Mouse (Mus musculus): Measurements from ENCODE around the gene Drg1. TPM values are rescaled to one million over a fixed set of nuclear protein-coding genes. Genes with fewer than 3 reads are reported as not detected.
A peak's percentile ranks its signal among the peaks of the same experiment; 100 is the strongest.

The Drg1 gene
- polyA plus RNA-seq, 1 experiment = 85.9 TPM

- WGBS = 17% methylated on average over 4 of the region's 4 CpGs
- no peak overlapping the region for H3K27ac ChIP-seq (ENCODE audit: insufficient read depth, low read length)
- H3K27me3 ChIP-seq (ENCODE audit: control insufficient read depth, insufficient read depth, low read length) = no peaks in the 10 kb centered on the region
- H3K4me1 ChIP-seq (ENCODE audit: control insufficient read depth, insufficient read depth, low read length) = peaks cover 13% of the 10 kb centered on the region
- H3K4me3 ChIP-seq (replicated peaks; ENCODE audit: insufficient read depth, low read depth, low read length) = no peak overlapping the region
- peak in 1 of 2 experiments; percentile 51 for DNase-seq
- no peak for TF ChIP-seq CTCF (IDR thresholded peaks at IDR 0.05; ENCODE audit: borderline replicate concordance, insufficient read depth, low read depth, low read length)
Measured at GRCm38 (mm10) chr11:3305821-3306220, 39.6 kb upstream of the Drg1 start.

- Histone ChIP-seq H3K27me3 (ENCODE audit: control insufficient read depth, insufficient read depth, low read length) (no peaks in the 10 kb centered on the region), H3K27ac (ENCODE audit: insufficient read depth, low read length) (no peak overlapping the region), H3K4me1 (ENCODE audit: control insufficient read depth, insufficient read depth, low read length) (peaks cover 13% of the 10 kb centered on the region), H3K4me3 (replicated peaks; ENCODE audit: insufficient read depth, low read depth, low read length) (no peak overlapping the region)
- 21% methylated on average over 4 of the region's 4 CpGs for WGBS
- peak in 1 of 2 experiments; percentile 36 for DNase-seq
- TF ChIP-seq CTCF (IDR thresholded peaks at IDR 0.05; ENCODE audit: borderline replicate concordance, insufficient read depth, low read depth, low read length) = no peak
- TF ChIP-seq POLR2A (IDR thresholded peaks at IDR 0.05; ENCODE audit: borderline replicate concordance, insufficient read depth, low read length) = no peak
Measured at GRCm38 (mm10) chr11:3302792-3303191, 36.6 kb upstream of the Drg1 start.

DNA sequence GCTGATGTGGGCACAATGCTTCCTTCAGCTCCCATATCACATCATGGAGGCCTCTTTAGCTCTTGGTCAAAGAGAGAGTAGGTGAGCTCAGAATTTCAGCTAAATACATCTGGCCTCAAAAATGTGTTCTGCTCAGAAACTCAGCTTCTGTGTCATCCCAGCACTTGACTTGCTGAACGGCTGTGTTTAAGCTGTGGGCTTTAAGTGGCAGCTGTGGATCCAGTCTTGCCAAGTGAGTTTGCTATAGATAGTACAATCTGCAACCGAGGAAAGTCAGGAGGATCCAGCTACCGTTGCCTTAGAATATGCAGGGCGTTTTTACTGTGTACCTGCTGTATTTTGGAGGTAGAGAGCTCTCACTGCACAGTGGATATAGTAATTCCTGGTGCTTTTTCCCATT lies 36.2 kb upstream of the Drg1 start:
- H3K27ac ChIP-seq (ENCODE audit: insufficient read depth, low read length) = no peak overlapping the region
- no peaks in the 10 kb centered on the region for H3K27me3 ChIP-seq (ENCODE audit: control insufficient read depth, insufficient read depth, low read length)
- 31% methylated on average over 4 of the region's 4 CpGs for WGBS
- DNase-seq = no peak
- H3K4me1 ChIP-seq (ENCODE audit: control insufficient read depth, insufficient read depth, low read length) = peaks cover 13% of the 10 kb centered on the region
- no peak for TF ChIP-seq CTCF (IDR thresholded peaks at IDR 0.05; ENCODE audit: borderline replicate concordance, insufficient read depth, low read depth, low read length)
- no peak overlapping the region for H3K4me3 ChIP-seq (replicated peaks; ENCODE audit: insufficient read depth, low read depth, low read length)

DNA sequence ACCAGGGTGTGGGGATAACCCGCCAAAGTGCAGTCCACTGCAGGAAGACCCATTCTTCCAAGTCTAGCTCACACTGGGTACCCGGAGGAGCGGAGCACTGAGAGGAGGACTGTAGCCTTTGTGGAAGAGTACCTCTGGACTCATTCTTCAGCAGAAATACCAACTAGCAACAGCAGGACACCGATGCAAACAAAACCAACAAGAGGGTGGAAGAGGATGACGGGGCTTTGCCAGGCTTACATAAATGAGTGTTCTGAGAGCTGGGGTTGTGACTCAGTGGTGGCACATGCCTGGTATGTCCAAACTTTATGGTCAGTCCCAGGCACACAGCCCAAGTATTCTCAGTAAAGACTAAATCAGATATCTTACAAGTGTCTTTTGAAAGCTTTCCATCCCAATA lies 34.9 kb upstream of the Drg1 start:
- 87% methylated on average over 5 of the region's 5 CpGs for WGBS
- no peak overlapping the region for H3K27ac ChIP-seq (ENCODE audit: insufficient read depth, low read length)
- H3K4me3 ChIP-seq (replicated peaks; ENCODE audit: insufficient read depth, low read depth, low read length) = no peak overlapping the region
- no peak for DNase-seq
- H3K27me3 ChIP-seq (ENCODE audit: control insufficient read depth, insufficient read depth, low read length) = no peaks in the 10 kb centered on the region
- peaks cover 11% of the 10 kb centered on the region; the same call in 1 of the 2 replicates for H3K4me1 ChIP-seq (ENCODE audit: control insufficient read depth, insufficient read depth, low read length)
- no peak for TF ChIP-seq POLR2A (IDR thresholded peaks at IDR 0.05; ENCODE audit: borderline replicate concordance, insufficient read depth, low read length)
- TF ChIP-seq CTCF (IDR thresholded peaks at IDR 0.05; ENCODE audit: borderline replicate concordance, insufficient read depth, low read depth, low read length) = no peak

GRCm38 (mm10) chr11:3298813-3299185 lies 32.6 kb upstream of the Drg1 start:
- DNase-seq = no peak
- Histone ChIP-seq H3K27me3 (ENCODE audit: control insufficient read depth, insufficient read depth, low read length) (no peaks in the 10 kb centered on the region), H3K27ac (ENCODE audit: insufficient read depth, low read length) (no peak overlapping the region), H3K4me3 (replicated peaks; ENCODE audit: insufficient read depth, low read depth, low read length) (no peak overlapping the region), H3K4me1 (ENCODE audit: control insufficient read depth, insufficient read depth, low read length) (peaks cover 14% of the 10 kb centered on the region)
- TF ChIP-seq CTCF (IDR thresholded peaks at IDR 0.05; ENCODE audit: borderline replicate concordance, insufficient read depth, low read depth, low read length) (no peak), POLR2A (IDR thresholded peaks at IDR 0.05; ENCODE audit: borderline replicate concordance, insufficient read depth, low read length) (no peak)
- WGBS = 87% methylated on average over 14 of the region's 14 CpGs

DNA sequence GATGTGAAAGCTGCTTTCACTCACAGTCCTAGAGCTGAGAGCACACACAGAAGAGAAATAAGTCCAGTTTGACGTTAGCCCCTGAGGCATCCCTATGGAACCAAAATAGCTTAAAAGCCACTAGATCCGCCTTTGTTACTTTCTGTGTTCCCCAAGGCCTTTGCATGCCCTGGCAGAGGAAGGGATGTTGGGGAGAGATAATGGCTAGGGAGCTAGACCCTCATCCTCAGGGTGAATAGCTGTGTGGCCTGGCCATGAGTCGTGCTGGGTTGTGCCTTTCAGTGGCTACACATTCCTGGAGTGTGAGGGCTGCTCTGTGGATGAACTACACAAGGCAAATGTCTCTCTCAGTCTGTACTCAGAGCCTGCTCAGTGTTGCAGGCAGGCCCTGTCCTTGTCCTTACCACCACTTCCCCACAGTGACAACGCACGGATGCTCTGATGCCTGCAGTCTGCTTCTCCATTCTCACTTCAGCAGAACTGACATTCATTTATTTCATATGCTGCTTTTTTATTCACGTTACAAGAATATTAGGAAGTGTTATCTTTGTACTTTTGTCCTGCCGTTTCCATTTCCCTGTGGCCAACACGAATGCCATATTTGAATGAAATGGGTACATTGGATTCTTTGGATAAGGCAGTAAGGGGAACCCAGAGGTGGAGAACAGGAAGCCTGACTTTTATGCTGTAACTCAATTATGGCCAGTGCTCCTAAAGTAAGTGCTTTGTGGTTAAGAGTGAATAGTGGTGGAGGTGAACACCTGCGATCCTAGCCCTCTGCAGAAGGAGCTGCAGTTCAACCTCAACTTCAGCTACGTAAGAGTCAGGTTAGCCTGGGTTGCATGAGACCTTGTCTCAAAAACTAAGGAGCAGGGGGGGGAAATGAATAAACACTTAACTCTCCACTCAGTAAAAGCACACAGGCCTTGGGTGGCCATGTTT lies 31.9 kb upstream of the Drg1 start:
- TF ChIP-seq POLR2A (IDR thresholded peaks at IDR 0.05; ENCODE audit: borderline replicate concordance, insufficient read depth, low read length) = no peak
- TF ChIP-seq CTCF (IDR thresholded peaks at IDR 0.05; ENCODE audit: borderline replicate concordance, insufficient read depth, low read depth, low read length) = no peak
- Histone ChIP-seq H3K27ac (ENCODE audit: insufficient read depth, low read length) (no peak overlapping the region; the same call in 1 of the 2 replicates), H3K4me1 (ENCODE audit: control insufficient read depth, insufficient read depth, low read length) (peaks cover 19% of the 10 kb centered on the region), H3K4me3 (replicated peaks; ENCODE audit: insufficient read depth, low read depth, low read length) (no peak overlapping the region), H3K27me3 (ENCODE audit: control insufficient read depth, insufficient read depth, low read length) (no peaks in the 10 kb centered on the region)
- WGBS = 88% methylated on average over 10 of the region's 10 CpGs
- no peak for DNase-seq

DNA sequence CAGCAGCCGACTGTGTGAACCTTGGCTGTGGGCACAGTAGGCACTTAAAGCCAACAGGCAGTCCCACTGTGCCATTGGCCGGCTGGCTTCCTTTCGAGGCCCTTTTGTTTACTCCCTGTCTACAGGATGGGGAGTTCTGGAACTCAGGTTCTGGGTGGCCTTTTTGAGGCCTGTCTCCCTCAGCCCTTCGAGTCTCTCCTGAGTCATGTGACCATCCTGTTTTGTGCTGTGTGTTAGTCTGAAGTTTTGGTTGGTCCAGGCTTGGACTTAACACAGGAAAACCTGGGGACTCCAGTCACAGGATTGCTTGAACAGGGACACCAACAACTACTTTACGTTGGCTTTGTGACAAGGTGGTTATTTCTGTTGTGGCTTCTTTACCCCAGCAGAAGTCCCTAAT lies 29.8 kb upstream of the Drg1 start:
- Histone ChIP-seq H3K4me3 (replicated peaks; ENCODE audit: insufficient read depth, low read depth, low read length) (no peak overlapping the region), H3K27ac (ENCODE audit: insufficient read depth, low read length) (no peak overlapping the region), H3K4me1 (ENCODE audit: control insufficient read depth, insufficient read depth, low read length) (peaks cover 14% of the 10 kb centered on the region), H3K27me3 (ENCODE audit: control insufficient read depth, insufficient read depth, low read length) (no peaks in the 10 kb centered on the region)
- DNase-seq = no peak
- WGBS = 29% methylated on average over 5 of the region's 5 CpGs
- TF ChIP-seq POLR2A (IDR thresholded peaks at IDR 0.05; ENCODE audit: borderline replicate concordance, insufficient read depth, low read length) = no peak
- TF ChIP-seq CTCF (IDR thresholded peaks at IDR 0.05; ENCODE audit: borderline replicate concordance, insufficient read depth, low read depth, low read length) = no peak

DNA sequence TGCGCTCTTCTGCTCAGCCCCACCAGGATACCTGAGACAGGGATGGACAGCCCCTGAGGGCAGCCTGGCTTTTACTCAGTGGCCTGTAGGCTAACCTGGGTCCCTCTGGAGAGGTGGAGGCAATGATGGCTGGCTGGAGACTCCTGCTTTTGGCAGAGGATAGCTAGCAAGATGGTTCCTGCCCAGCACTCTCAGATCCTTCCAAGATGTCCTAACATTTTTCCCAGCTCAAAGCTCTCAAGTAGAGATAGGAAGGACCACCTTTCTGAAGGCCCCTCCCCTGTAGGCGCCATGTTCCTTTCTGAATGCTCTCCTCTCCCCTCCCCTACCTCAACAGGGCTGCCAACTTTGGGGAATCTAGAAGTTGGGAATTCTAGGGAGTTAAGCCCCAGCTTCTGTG lies 28.4 kb upstream of the Drg1 start:
- TF ChIP-seq POLR2A (IDR thresholded peaks at IDR 0.05; ENCODE audit: borderline replicate concordance, insufficient read depth, low read length) (no peak), CTCF (IDR thresholded peaks at IDR 0.05; ENCODE audit: borderline replicate concordance, insufficient read depth, low read depth, low read length) (no peak)
- DNase-seq = no peak
- Histone ChIP-seq H3K4me1 (ENCODE audit: control insufficient read depth, insufficient read depth, low read length) (peaks cover 14% of the 10 kb centered on the region), H3K4me3 (replicated peaks; ENCODE audit: insufficient read depth, low read depth, low read length) (no peak overlapping the region), H3K27ac (ENCODE audit: insufficient read depth, low read length) (no peak overlapping the region), H3K27me3 (ENCODE audit: control insufficient read depth, insufficient read depth, low read length) (no peaks in the 10 kb centered on the region)
- 85% methylated on average over 2 of the region's 2 CpGs for WGBS
